Mouse (Mus musculus) megakaryocyte, embryonic 14.5 days (primary cell): ENCODE measurements around the gene Elovl6. TPM values are rescaled to one million over a fixed set of nuclear protein-coding genes. Genes with fewer than 3 reads are reported as not detected.
A peak's percentile ranks its signal among the peaks of the same experiment; 100 is the strongest.

ENCODE experiments used
- H3K27me3 ChIP-seq: replicated peaks from 2 replicates; pipeline ENCODE3; 2012; ENCODE audit warnings: inconsistent platforms
- H3K36me3 ChIP-seq: replicated peaks from 2 replicates; pipeline ENCODE3; 2012; ENCODE audit warnings: low read length, inconsistent platforms, mixed read lengths
- H3K4me1 ChIP-seq: 2 replicates; pipeline ENCODE4 v1.6.1; 2012; ENCODE audit warnings: inconsistent platforms
- H3K4me3 ChIP-seq: replicated peaks from 2 replicates; pipeline ENCODE3; 2012; ENCODE audit warnings: moderate library complexity, mild to moderate bottlenecking, inconsistent platforms
- H3K9me3 ChIP-seq: 2 replicates; pipeline ENCODE4 v1.6.1; 2012; ENCODE audit warnings: inconsistent platforms
- FLI1 ChIP-seq: IDR thresholded peaks from 2 replicates; pipeline ENCODE4 v1.6.1; 2012; ENCODE audit warnings: low read length, inconsistent platforms, mixed read lengths
- GATA1 ChIP-seq: IDR thresholded peaks from 3 replicates; pipeline ENCODE4 v1.6.1; 2012; ENCODE audit warnings: mixed read lengths, low read length, inconsistent platforms, borderline replicate concordance
- polyA plus RNA-seq: library from polyadenylated mRNA; stranded (reverse); fragments of >175 nt; gene quantifications from 2 replicates; pipeline ENCODE4 v1.2.3, GENCODE M21; 2012; ENCODE audit warnings: low replicate concordance; ENCODE audit not compliant: insufficient read depth

Elovl6 gene
- polyA plus RNA-seq, 1 experiment, result 2.1 TPM

DNA sequence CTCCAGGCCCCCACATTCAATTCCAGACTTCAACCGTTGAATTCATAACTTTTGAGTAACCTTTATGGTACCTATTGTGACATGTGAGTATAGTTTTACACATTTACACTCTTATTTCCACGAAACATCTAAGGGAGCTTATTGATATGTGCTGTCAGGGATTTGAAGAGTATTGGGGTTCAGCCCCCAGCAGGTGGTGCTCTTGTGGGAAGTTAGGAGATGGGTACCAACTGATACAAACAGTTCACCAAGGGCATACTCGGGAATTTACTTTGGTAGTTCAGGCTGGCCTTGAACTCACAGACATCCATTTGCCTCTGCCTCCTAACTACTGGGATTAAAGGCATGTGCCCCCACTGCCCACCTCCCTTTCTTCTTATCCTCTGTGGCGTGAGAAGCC, 11.7 kb upstream of the Elovl6 start:
- Histone ChIP-seq H3K4me1 (no peaks in the 10 kb centered on the region), H3K27me3 (peaks cover 2% of the 10 kb centered on the region), H3K4me3 (no peak overlapping the region), H3K9me3 (peaks cover 8% of the 10 kb centered on the region), H3K36me3 (no peaks in the 10 kb centered on the region)
- TF ChIP-seq GATA1 (no peak), FLI1 (no peak)

DNA sequence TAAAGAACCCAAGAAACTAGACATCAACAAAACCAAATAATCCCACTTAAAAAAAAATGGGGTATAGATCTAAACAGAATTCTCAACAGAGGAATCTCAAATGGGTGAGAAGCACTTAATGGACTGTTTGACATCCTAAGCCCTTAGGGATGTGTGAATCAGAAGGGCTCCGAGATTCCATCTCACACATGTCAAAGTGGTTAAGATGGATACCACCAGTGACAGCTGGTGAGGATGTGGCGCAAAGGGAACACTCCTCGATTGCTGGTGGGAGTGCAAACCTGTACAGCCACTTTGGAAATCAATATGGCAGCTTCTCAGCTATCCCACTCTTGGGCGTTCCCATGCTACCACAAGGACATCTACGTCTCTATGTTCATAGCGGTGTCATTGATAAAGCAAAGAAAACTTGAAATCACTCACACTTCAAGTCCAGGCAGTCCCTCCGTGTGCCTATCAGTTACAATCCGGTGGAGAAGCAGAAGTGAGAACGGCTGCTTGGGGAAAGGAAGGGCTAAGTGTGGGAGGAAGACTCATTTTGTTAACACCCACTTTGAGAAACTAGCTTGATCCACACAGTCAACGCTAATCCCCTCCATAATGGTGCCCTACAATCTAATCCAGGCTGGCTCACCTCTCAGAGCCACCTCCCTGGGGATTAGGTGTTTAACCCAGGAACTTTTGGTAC, 8.6 kb upstream of the Elovl6 start:
- 0 out of 2 replicates have a peak, but pooled peaks cover 3% of the 10 kb centered on the region for H3K4me1 ChIP-seq
- no peak overlapping the region for H3K4me3 ChIP-seq
- H3K27me3 ChIP-seq, result peaks cover 2% of the 10 kb centered on the region
- H3K9me3 ChIP-seq, result peaks cover 8% of the 10 kb centered on the region
- no peaks in the 10 kb centered on the region for H3K36me3 ChIP-seq
- TF ChIP-seq GATA1 (no peak), FLI1 (no peak)

DNA sequence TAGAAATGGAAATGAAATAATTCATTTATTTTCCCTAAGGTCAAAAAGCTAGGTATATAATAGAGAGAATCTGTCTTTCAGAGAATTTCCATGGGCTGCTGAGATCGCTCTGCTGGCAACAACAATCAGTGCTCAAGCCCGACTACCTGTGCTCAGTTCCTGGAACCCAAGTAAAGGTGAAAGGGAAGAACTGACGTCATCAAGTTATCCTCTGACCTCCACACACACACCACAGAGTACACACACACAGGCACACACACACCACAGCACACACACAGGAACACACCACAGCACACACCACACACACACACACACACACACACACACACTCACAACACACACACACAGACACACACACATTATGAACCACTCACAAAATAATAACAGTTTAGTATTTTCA, 5.1 kb upstream of the Elovl6 start:
- TF ChIP-seq FLI1 (no peak), GATA1 (no peak)
- H3K4me3 ChIP-seq, result no peak overlapping the region

DNA sequence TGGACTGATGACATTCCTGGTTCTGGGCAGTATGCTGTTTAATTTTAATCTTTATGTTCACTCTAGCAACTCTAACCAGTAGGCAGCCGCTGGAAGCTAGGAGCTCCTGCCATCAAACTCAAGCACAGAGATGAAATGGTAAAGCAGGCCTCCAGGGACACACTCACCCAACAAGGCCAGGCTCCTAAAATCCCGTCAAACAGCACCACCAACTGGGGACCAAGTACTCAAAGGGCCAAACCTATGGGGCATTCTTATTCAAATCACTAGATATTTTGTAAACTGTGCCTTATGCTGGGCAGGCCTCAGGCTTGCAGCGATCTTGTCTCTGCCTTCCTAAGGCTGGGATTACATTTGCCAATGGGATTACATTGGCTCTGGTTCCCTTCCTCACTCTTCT, 2.8 kb upstream of the Elovl6 start:
- Histone ChIP-seq H3K4me3 (no peak overlapping the region), H3K36me3 (no peaks in the 10 kb centered on the region), H3K27me3 (no peaks in the 10 kb centered on the region), H3K4me1 (peaks cover 18% of the 10 kb centered on the region), H3K9me3 (no peaks in the 10 kb centered on the region)
- no peak for TF ChIP-seq FLI1
- no peak for TF ChIP-seq GATA1

More for the DNA sequence above, 5.1 kb upstream of the Elovl6 start:
- peaks cover 8% of the 10 kb centered on the region for H3K4me1 ChIP-seq
- no peaks in the 10 kb centered on the region for H3K36me3 ChIP-seq
- no peaks in the 10 kb centered on the region for H3K9me3 ChIP-seq
- H3K27me3 ChIP-seq, result no peaks in the 10 kb centered on the region

DNA sequence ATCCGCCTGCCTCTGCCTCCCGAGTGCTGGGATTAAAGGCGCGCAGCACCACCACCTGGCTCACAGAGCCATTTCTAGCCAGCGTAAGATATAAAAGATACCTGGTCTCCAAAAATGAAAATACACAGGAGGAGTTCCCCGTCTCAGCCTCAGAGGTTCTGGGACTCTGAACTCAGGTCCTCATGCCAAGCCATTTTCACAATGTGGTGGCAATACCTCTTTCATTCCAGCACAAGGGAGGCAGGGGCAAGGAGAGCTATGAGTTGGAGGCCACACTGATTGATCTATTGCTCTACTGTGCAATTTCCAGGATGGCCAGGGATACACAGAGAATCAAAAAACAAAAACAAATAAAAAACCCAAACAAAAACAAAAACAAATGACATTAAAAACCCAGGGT, 1.7 kb upstream of the Elovl6 start:
- Histone ChIP-seq H3K4me1 (peaks cover 30% of the 10 kb centered on the region), H3K4me3 (no peak overlapping the region)
- TF ChIP-seq GATA1 (no peak), FLI1 (no peak)

DNA sequence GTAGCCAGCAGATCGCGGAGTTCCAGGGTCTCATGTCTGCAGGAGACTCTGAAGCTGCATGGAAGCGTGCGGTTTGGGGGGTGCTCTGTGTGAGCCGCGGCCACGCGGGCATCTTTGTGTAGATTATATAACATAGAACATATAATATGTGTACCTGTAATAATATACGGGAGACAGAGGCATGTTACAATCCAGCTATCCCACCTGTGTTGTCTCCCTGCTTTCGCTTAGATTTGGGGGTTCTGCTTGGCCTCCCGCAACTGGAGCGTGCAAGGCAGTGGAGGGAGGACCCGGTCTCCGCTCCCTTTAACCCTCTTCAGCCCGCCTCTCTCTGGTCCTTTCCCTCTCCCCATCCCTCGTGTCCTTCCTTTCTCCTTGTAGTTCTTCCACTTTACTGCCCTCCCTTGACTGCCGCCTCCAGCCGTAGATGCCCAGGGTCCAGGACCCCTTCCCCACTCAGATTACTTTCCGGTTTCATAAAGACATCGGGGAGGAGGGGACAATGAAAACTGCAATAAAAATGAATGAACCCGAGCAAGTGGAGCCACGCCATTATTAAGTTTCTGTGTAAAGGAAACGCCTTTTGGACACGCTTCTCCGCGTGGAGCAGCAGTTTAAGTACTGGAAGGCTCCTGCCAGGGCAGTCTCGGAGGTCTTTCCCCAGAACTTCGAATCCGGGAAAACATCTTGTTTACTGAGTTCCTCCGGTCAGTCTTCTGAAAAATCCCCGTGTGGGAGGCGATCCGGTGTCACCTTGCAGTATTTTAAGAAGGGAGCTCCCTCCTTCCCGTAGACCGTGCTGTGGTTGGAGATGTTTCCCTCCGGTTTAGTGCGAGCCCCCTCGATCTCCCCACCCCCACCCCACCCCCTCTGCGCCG, 949 bp downstream of the Elovl6 start:
- TF ChIP-seq GATA1 (no peak), FLI1 (no peak)
- H3K36me3 ChIP-seq, result peaks cover 5% of the 10 kb centered on the region
- H3K4me1 ChIP-seq, result peaks cover 53% of the 10 kb centered on the region
- H3K9me3 ChIP-seq, result no peaks in the 10 kb centered on the region
- peak overlapping the region; percentile 94 for H3K4me3 ChIP-seq
- H3K27me3 ChIP-seq, result no peaks in the 10 kb centered on the region

More for the DNA sequence above, 1.7 kb upstream of the Elovl6 start:
- no peaks in the 10 kb centered on the region for H3K36me3 ChIP-seq
- no peaks in the 10 kb centered on the region for H3K9me3 ChIP-seq
- no peaks in the 10 kb centered on the region for H3K27me3 ChIP-seq

DNA sequence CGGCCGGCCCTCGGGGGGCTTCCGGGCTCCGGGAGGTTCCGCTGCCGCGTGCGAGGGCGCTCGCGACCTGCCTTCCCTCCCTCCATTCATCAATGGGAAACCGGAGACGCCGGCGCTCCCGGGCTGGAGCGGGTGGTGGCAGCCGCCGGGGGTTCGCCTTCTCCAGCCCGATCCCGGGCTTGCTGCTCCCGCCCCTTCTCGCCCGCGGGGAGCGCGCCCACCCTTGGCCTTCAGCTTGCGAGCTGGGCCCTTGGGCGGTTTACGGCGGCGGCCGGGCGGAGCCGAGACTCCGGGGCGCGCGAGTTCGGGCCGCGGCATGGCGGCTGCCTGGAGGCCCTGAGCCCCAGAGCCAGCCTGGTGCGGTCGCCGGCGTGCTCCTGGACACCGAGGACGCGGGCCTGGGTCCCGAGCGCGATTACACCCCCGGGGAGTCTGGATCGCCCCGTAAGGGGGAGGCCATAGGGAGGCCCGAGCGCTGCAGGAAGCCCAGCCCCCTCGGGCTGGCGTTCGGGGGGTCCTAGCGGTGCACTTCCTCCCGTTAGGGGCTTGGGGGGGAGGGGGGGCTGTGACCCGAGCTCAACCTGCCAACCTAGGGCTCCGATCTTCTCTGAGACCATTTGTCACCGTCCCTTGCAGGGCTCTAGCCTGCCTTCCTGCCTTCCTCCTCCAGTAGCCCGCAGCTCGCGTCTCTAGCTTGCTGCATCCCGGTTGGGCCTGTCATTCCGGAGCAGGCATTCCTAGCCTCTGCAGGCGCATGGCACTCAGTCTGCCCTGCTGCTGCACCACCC, 1.8 kb downstream of the Elovl6 start:
- Histone ChIP-seq H3K27me3 (no peaks in the 10 kb centered on the region), H3K4me1 (peaks cover 58% of the 10 kb centered on the region), H3K4me3 (peak overlapping the region; percentile 94), H3K9me3 (no peaks in the 10 kb centered on the region), H3K36me3 (peaks cover 12% of the 10 kb centered on the region)
- TF ChIP-seq GATA1 (no peak), FLI1 (no peak)

DNA sequence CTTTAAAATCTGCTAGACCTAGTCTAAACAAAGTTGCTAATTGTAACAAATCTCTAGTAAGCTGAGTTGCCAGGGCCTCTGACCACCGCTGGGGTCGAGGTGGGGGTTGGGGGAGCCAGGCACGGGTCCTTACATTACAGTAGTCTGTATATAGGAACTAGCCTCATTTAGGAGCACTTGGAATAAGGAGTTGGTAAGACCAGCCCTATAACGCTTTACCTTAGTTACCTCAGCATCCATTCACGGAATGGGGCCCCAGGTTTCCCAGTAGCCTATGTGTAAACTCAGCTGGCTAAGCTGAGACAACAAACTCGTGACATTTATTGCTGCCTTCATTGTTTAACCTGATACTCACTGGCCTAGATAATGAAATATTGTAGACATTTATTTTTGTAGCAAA, 3.3 kb downstream of the Elovl6 start:
- H3K4me3 ChIP-seq, result peak overlapping the region; percentile 94
- no peak for TF ChIP-seq FLI1
- no peak for TF ChIP-seq GATA1
- peaks cover 65% of the 10 kb centered on the region for H3K4me1 ChIP-seq
- H3K27me3 ChIP-seq, result no peaks in the 10 kb centered on the region
- H3K9me3 ChIP-seq, result no peaks in the 10 kb centered on the region
- H3K36me3 ChIP-seq, result peaks cover 26% of the 10 kb centered on the region

DNA sequence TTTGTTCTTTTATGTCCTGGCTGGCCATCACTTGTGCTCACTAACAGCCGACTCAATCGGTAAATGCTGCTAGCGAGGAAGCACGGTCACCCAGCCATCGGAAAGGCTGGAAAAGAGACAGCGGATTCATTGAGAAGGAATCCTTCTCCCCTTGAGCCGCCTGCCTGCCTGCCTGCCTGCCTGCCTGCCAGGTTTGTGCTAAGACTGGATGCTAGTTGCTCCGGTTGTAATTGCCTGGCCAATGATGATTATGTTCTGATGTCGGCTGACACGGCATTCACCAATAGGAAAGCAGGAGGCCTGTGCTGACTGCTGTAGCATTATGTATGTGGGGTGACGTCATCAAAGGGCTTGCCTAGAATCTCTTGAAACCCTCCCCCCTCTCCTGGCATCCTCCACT, 4.0 kb downstream of the Elovl6 start:
- Histone ChIP-seq H3K9me3 (no peaks in the 10 kb centered on the region), H3K4me3 (peak overlapping the region; percentile 94), H3K4me1 (peaks cover 69% of the 10 kb centered on the region), H3K36me3 (peaks cover 33% of the 10 kb centered on the region), H3K27me3 (no peaks in the 10 kb centered on the region)
- TF ChIP-seq FLI1 (no peak), GATA1 (no peak)

DNA sequence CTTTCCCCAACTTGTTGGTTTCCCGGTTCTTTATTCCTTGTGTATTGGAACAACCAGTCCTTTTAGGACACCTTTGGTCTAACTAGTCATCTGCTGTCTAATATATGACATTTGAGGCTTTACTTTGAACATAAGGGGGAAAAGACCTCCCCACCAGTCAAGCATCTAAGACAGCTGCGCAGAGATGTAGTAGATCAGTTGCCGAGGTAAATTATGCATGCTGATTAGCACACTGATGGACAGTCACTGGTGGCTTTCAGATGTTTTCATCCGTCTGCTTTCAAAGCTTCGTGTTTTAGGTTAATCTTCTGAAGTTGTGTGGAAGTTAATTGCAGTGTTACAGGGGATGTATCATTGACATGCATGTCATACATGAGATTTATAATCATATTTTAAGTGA, 5.8 kb downstream of the Elovl6 start:
- peaks cover 51% of the 10 kb centered on the region for H3K36me3 ChIP-seq
- no peaks in the 10 kb centered on the region for H3K27me3 ChIP-seq
- no peak overlapping the region for H3K4me3 ChIP-seq
- TF ChIP-seq FLI1 (no peak), GATA1 (no peak)
- H3K9me3 ChIP-seq, result no peaks in the 10 kb centered on the region
- H3K4me1 ChIP-seq, result peaks cover 63% of the 10 kb centered on the region
